Mouse (Mus musculus) spleen, postnatal 36 days (tissue): ENCODE data around the gene Olfr967.
"Not testable (repeated sequence)": the region's sequence is repeated elsewhere in the genome, so short reads cannot be mapped to it uniquely, and the experiment has no call there.

Experiments
- DNase-seq, 2 experiments: peaks; one replicate each; pipeline ENCODE4 v3.0.0; 2022; ENCODE audit warnings: low spot score in 2 of 2, mixed read lengths in 1 of 2

Gene Olfr967

DNA sequence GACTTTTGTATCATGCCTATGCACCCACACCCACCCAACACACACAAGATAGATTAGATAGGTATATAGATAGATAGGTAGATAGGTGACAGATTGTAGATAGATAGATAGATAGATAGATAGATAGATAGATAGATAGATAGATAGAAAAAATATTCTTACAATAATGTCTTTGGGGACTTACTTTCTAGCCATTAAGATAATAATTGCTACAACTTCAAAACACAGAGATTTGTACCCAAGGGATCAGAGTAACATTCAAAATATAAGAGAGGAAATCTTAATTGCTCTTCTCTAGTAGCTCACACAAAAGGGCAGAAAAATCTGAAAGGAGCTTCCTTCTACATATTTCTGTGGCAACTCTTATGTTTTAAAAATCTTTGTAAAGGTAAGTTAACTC is at the start of gene Olfr967:
Gene Olfr967 (plus strand): TSS at position 301 of the 400 bp plus-strand sequence.
- DNase-seq, result no peak

DNA sequence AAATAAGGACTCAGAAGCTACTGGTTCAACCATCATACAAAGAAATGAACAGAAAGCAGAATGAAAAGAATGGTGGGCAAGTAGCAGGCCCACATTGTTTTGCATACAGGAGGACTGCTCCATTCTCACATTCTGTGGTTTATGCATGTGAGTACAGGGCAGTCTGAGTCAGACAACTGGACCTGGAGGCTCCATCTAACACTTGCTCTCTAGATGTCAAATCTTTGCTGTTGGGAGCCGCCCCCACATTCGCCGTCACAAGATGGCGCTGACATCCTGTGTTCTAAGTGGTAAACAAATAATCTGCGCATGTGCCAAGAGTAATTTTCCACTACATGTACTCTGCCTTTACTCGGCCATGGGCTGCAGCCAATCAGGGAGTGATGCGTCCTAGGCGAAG is 44.9 kb upstream of the Olfr967 start:
- not testable (repeated sequence) for DNase-seq

DNA sequence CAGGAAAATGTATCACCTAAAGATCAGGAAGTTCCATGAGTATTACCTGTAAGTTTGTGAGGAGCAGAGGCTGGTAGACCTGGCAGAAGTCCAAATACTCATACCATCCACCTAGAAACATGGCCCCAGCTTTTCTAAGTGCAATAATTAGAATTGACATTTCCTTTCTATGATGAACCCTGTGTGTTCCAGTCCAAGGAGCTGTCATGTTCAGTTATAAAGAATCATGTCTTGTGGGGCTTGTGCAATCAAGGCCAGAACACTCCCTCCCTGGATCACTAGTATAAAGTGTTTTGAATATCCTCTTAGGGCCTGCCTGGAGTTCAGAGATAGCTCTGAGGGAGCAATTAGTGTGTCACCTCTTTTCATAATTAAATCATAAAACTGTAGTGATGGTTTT is 39.0 kb upstream of the Olfr967 start, which contains the start of gene Olfr149:
Gene Olfr149 (minus strand): TSS at position 101 of the 400 bp plus-strand sequence.
- DNase-seq, result no peak

DNA sequence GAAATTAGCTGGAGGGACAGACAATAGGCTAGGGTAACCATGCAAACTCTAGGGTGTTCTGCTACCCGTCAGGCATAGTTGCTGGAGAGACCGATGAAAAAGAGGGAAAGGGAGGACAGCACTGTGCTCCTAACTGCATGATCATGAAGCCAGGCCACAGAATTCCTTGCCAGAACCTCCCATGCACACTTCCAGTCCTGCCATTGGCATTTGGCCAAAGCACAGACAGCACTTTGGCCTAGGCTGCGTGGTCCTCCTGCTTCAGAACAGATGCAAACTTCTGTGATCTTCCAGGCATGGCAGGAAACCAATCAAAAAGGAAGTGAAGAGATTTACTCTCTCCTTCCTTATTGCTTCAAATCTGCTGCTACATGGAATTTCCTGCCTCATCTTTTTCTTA is 37.1 kb upstream of the Olfr967 start:
- DNase-seq, result no peak

DNA sequence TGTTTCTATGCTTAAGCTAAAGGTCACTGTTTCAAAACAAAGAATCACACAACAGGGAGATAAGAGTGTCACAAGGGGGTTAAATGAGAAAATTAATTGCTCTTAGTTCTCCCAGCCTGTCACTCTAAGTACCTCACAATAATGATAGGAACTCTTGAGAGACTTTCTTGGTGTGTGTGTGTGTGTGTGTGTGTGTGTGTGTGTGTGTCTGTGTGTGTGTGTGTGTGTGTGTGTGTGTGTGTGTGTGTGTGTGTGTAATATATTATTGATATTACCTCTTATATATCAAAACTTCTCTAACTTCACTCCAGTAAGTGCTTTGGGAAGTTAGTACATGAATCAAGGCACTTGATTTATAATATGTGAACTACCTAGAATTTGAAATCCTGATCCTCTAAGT is 35.0 kb upstream of the Olfr967 start, which contains the start of gene Olfr965:
Gene Olfr965 (plus strand): TSS at position 301 of the 400 bp plus-strand sequence.
- DNase-seq, result no peak

DNA sequence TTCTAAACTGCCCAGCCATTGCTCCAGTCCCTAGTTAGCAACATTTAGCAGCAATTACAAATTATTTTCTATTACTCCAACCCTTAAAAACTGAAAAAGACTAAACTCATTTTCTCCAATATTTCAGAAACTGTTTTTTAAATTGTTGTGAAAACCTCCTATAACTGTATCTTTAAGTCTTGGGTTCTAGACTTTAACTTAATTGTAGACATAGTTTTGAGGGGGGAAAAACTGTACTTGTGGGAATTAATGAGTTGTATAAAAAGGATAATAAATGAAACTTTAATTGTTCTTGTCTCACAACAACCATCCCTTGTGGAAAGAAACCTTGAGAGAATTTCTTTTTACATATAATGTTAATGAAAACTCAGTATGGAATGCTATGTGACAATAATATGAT is 15.4 kb upstream of the Olfr967 start, which contains the start of gene Olfr150:
Gene Olfr150 (plus strand): TSS at position 301 of the 400 bp plus-strand sequence.
- no peak for DNase-seq

DNA sequence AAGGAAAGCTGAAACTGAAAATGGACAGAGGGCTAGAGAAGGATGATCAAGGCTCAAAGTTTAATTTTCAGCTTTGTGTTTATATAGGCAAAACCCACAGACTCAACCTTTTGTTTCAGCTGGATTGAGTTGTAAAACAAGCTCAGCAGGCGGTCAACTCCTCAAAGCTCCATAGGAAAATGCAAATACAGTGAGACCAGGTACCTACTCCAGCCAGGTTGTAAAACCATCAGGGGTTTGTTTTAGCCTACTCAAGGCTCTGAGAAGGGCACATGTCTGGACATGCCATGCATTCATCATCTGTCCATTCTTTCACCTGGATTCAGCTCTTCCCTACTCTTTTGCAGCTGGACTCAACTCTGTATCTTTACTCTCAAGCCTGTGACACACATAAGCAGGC is 5.3 kb upstream of the Olfr967 start:
- DNase-seq, result no peak

DNA sequence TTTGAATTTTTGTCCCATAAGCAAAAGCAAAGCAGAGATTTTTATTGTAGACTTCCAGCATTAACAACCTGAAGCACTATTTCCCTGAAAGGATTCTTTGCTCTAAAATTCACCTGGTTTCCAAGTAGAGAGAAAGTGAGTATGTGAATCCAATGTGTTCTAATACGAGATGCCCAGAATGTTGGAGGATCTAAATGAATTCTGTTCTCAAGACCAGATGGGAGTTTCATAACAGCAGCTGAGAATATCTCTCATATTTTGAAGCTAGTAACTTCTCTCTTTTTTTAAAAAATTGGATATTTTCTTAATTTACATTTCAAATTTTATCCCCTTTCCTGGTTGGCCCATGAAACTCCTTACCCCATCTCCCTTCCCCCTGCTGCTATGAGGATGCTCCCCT is 379 bp downstream of the Olfr967 start:
- no peak for DNase-seq

DNA sequence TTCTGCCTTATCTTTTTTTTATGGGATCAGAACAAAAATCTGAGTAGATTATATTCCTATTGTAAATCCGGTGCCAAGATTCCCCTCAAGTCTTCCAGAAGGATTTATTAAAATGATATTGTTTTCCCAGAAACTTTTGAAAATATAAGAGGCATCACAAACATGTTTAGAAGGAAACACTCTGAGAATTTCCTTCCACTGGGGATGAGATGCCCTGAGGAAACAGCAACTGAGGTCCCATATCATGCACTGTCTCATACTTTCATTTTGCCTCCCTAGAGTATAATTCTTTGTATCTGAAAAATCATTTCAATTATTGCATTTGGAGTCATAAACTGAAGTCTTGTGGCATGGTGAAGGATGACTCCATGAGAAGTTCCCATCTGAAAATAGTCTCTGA is 37.1 kb downstream of the Olfr967 start, which contains the start of gene Olfr968:
Gene Olfr968 (minus strand): TSS at position 101 of the 400 bp plus-strand sequence.
- DNase-seq, result no peak

DNA sequence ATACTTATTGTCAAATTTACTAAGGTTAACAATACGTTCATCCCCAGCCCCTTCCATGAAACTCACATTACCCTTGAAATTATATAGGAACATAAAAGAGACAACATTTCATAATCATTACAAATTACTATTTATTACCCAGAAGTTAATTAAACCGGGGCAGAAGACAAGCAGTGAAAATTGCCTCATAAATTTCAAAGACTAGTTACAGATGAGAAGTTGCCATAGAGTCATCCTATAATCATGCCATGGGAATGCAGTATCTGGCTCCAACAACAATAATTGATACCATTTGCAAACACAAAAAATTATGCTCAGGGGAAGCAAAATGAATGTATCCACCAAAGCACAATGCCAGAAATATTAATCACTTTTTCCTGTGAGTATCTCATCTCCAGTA is 44.5 kb downstream of the Olfr967 start, which contains the start of gene Olfr969:
Gene Olfr969 (plus strand): TSS at position 388 of the 400 bp plus-strand sequence.
- no peak for DNase-seq
